Mouse (Mus musculus) embryo, embryonic 10 days (tissue): ENCODE measurements at regions not wholly inside any gene's neighbourhood (a gene's known extent, or its start where the extent isn't known, plus 50 kb on each side); places are given as distances from the start of the nearest gene placed in this dataset.
"Not testable (repeated sequence)": the region's sequence is repeated elsewhere in the genome, so short reads cannot be mapped to it uniquely, and the experiment has no call there.

ENCODE experiments used
- DNase-seq: peaks from one replicate; pipeline ENCODE4 v3.0.0-alpha.2; 2015; ENCODE audit warnings: low spot score

DNA sequence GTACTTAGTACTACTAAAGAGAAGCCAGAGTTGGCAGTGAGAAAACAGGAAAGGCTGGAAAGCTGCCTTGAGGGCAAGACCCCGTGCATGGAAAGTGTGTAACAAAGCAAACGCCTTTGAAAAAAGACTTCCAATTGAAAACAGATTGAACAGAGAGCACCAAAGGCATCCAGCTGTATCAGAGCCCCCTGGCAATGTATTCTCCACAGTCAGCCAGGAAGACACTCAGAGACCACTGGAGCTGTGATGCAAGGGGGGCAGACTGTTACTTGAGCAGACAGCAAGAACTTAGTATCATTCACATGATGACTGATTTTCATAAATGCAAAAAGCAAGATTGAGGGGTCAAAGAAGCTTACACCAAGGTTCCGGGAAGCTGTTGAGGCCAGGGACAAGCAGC is 146.2 kb upstream of the Hes1 start:
- DNase-seq: peak; percentile 29

DNA sequence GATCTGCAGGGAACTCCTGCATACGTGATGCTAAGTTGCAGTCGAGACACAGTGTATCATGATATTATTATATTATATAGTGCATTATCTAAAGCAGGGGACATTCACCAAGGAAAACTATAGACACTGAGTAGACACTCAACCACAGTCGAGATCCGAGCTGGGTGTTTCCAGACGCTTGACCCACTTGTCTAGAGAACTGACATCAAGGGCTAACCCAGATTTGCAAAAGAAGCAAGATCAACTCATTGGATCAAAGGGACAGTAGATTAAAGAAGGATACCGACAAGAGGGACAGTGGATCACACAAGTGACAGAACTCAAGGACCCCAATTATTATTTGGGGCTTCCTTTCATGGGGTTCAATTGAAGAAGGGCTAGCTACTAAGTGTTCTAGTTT is 145.8 kb upstream of the Hes1 start:
- DNase-seq: no peak

DNA sequence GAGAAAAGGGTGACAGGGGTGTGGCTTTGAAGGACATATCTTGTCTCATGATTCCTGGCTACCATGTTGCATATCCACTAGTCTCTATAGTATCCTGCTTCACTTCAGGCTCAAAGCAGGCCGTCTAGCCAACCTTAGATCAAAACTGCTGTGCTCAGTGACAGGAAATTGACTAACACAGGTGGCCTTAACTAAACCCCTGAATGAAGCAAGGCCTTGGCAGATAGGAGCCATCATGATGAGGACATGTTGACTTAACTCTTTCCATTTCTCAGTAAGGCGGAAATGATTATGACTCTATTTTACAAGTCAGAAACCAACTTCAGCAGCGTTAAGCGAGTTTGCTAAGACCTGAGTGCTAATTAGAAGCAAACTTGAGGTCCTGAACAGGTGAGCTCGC is 143.2 kb upstream of the Hes1 start:
- no peak for DNase-seq

DNA sequence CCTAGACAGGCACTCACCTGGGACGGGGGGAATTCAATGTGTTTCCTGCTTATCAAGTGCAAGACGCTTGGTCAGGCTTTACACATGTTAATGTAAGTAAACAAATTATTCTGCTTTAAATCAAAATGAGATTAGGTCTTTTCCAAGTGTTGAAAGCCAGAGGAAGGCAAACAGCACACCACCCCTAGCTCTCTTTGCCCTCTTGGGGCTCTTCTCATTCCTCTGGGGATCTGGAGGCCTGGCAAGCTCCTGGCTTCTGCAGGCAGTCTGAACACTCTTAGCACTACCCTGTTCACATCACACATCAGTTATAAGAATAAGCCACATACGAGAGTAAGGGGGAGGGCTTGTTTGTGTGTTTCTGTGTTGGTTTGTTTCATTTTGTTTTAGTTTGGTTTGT is 142.8 kb upstream of the Hes1 start:
- DNase-seq: no peak

DNA sequence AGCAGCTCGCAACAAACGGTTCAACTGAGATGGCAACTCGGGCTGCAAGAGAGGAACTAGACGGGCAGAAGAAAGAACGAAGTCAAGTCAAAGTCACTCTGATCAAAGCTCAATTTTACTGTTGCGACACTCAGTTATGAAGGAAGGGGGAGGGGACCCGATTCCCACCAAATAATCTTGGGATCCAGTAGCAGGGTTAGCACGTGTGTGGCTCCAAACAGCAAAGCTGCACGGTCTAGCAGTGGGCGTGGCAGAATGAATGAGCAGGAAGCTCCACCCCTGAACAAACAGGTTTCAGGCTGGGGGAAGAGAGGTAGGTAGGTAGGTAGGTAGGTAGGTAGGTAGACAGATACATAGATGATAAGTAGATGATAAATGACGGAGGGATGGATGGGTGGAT is 136.9 kb upstream of the Hes1 start:
- not testable (repeated sequence) for DNase-seq

DNA sequence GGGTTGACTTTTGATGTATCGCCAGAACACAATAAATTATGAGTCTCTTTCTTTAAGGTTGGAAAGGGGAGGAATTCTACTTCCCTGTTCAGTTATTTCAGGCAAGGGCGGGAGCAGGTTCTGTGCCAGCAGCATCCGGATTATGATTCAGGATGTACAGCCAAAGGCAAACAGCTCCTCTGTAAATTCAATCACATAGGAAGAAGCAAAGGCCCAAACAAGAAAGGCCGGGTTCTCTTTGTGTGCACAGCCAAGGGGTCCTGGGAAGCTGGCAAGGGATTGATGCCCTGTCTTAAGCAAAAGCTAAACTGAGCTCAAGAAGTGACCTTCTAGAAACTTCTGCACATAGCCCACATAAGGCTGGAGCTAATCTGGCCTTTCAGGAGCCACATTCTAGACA is 135.9 kb upstream of the Hes1 start:
- DNase-seq: no peak

DNA sequence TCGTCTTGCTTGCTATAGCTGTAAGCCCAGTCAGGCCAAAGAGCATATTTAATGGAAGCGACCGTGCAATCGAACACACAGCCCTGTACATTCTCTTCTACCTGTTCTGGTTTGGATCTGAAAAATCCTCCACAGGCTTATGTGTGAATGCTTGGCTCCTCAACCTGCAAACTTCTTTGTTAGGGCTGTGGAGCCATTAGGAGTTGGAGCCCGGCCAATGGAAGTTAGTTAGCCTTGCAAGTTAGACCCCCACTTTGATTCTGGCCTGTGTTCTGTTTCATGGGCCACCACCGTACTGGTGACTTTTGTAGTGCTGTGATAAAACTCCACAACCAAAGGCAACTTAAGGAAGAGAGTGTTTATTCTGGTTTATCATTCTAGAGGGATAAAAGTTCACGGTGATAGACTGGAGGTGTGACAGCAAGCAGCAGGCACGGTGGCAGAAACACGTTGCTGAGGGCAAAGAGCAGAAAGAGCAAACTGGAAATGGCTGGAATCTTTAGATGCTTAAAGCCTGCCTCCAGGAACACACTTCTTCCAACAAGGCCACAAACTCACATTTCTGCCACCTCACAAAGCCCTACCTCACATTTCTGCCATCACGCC is 132.3 kb upstream of the Hes1 start:
- DNase-seq: no peak

DNA sequence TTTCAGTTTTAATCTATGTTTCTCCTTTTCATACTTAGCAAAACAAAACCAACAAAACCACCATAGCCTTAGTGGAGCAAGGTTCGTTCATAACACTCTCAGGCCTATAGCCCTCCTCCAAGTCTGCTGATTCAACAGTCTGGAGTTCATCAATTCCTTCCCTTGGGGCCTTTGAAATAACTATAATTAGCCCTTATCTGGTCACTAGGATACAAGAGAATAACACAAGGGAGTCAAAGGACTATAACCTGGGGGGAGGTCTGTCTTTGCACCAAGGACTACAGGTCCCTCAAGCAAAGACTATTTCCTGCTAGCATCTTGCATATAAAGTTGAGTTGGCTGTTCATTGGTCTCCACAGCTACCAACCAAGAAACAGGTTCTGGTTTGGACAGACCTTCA is 129.5 kb upstream of the Hes1 start:
- no peak for DNase-seq

DNA sequence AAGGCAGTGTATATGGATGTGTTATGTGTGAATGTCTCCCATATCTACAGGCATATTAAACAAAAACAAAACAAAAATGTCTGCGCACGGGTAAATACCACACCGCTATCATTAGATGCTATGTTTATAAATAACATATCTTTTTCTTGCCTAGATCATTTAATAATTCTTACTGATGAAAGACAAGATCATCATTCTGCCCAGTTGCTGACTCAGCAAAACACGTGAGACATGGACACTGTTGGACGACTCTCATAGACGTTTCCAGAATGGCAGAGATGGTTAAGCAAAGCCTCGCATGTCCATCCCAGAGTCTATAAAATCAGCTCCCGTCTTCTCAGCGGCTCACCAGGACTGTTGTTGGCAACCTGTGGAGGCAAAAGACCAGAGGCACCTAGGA is 125.5 kb upstream of the Hes1 start:
- DNase-seq: no peak

DNA sequence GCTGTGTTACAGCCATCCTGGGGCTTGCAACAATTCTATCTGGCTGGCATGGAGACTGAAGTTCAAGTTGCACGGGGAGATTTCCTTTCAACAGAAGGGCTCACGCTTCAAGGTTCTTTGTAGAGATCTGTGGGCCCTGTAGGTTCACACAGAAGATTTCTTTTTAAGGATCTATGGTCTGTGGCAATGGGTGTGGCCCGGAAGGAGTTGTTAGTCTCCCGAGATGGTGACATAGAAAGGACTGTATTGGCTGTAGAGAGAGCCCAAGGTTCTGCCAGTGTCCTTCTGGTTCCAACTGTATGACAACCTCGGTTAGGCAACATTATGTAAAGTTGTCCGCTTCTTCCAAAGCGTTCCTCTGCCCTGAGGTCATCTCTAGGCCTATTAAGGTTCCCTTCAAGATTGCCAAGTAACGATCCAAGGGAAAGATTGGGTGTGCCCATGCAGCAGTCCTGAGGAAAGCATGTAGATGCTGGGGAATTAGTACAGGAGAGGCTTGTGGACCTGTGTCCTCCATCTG is 124.8 kb upstream of the Hes1 start:
- no peak for DNase-seq

DNA sequence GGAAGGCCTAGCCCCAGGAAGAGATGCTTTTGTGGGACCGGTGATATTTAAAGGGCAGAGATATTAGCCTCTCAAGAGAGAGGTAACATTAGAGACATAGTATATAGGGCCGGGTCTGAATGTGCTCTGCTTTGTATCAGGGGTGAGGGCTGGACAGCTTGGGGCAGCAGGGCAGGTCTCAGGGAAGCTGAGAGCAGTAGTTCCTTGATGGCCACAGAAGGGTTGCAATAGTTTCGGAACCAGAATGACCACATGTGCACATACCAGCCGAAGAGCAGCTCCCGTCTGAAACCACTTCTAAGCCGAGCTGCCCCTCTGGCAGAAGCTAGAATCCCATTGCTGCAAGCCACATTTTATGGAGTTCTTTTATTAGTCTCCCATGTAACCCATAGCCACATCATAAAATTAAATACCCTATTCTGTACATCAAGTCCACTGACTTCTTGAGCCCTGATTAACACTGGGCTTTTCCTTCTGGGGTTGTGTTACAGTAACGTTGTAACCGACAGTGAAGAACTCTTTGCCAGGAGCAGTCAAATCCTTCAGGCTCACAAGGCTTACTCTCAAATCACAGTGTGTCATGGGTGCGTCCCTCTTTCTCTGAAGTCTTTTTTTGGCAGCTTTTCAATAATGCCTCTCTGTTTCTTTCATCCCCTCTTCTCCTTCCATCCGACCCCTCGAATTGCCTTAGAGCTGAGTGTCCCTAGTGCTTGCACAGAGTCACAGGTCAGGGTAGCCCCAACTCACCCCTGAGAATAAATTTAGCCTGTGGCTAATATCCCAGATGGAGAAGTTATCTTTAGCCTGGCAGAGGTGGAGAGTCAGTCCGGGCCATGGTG is 124.1 kb upstream of the Hes1 start:
- no peak for DNase-seq

DNA sequence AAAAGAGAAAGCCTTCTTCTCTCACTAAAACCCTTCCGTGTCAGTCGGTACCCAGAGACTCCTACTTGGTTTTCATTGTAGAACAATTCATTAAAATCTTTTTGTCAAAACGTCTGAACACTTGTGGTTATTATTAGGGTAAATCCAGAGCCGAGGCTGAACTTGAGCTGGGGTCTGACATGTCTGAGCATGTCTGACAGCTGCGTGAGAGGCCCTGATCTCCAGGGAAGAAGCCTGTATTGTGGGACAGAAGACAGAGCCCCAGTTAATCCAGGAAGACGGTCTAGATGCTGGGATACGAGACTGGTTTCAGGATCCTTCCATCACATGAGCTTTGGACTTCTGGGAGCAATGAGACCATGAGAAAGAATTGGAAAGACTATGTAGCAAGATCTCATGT is 122.1 kb upstream of the Hes1 start:
- DNase-seq: no peak

DNA sequence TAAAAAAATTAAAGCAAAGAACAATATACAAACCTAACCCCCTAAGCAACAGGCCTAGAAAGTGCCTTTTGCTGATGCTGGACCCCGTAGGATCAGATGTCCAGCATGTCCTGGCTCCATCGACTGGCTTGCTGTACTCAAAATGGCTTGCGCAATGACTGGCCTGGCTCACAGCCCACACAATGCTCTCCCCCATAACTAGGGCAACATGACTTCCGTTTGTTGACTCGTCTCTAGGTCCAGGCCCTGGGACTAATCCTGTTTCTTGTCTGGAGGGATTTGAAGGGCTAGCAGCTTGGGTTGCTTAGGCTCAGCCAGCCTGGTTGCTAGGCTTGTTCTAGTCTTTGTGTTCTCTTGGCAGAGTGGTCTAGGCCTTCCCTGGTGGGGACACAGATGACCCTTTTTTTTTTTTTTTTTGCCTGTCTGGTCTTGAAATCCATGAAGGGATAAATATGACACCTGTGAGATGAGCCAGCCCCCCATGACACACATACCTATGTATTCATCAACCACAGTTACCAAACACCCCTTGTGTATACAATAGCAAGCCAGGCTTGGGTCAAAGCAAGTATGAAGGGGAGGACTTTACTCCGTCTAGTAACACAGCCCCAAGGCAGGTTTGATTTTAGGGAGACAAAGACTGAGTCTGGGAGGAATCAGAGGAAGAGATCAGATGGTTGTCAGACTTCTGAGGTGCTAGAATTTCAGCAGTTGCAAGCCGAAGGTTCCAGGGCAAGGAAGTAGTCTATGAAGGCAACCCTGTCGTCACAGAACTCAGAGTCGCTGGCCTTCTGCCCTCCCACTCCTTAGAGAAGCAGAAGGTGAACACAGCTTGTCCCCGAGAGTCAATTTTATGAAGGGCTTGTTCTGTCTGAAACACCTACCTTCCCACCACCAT is 120.0 kb upstream of the Hes1 start:
- no peak for DNase-seq

DNA sequence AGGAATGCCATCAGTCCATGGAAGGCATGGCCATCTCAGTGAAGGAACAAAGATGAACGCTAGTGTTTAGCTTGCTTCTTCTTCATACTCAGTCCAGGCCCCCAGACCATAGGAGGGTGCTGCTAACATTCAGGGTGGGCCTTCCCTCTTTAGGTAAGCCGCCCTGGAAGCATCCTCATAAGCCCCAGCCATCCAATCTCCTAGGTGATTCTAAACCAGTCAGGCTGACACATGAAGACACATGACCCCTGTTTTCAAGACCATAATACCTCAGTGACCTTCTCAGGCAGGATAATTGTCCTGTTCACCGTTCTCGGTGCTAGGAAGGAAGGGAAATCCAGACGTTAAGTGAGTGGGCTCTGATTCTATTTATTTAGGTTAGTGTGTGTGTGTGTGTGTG is 119.2 kb upstream of the Hes1 start:
- no peak for DNase-seq

DNA sequence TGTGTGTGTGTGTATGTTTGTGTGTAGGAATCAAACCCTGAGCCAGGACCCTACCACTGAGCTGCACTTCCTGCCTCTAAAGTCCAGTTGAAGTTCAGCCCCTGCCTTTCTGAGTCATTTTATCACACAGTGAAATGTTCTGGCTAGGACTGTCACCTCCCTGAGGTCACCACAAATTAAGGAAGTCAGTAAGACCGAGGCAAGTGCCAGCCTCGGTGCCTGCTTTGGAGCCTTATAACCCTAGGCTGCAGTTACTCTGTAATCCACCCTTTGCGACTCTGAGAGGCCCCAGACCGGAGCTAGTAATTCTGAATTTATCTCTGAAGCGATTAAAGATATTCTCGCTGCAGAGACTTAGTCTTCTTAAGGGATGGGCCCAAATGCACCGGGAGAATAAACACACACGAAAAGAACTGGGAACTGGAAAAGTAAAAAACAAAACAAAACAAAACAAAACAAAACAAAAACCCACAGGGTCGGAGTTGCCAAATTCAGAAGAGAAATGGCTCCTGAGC is 118.8 kb upstream of the Hes1 start:
- DNase-seq: peak; percentile 46

DNA sequence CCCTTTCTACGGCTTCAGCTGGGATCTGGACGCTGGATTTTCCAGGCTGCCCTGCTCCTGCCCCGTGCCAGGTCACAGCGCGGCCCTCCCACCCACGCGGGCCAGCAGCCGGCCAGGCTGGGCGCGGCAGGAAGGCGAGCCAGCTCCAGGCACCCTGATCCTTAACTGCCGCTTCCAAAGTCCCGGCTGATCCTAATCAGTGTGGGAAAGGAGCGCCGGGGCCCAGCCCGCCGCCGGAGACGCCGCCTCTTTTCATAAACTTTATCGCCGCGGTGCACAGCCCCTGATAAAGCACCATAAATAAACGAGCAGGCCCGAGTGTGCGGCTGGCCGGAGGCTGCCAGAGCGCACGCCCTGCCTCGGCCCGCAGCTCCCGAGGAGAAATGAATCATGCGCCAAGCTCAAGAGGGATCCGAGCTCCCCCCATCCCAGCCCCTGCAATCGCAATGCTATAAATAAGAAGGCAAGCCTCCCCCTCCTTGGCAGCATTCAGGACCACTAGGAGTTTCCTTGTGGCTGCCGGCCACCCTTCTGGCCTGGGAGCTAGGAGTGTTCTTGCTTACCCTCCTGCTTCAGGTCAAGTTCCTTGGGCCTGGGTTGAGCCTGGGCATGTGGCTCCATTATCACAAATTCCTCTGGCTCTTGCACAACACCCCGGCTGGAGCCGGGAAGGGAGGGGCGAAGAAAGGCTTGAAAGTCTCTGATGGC is 118.1 kb upstream of the Hes1 start:
- DNase-seq: peak; percentile 72

DNA sequence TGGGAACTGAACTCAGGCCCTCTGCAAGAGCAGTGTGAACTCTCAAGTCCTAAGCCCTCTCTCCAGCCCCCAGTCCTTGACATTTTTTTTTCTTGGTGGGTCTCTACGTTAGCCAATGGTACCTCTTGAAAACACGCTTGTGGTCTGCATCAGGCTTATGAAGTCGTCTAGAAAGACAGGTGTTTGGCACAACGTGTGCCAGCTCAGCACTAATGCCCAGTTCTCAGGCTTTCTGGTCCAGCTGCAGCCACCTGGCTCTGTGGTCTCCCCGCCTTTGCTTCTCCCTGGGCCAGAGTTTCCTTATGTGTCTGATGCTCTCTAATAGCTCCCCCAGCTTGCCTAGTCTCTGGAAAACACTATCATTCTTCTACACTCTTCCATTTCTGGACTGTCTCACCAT is 117.2 kb upstream of the Hes1 start:
- no peak for DNase-seq

DNA sequence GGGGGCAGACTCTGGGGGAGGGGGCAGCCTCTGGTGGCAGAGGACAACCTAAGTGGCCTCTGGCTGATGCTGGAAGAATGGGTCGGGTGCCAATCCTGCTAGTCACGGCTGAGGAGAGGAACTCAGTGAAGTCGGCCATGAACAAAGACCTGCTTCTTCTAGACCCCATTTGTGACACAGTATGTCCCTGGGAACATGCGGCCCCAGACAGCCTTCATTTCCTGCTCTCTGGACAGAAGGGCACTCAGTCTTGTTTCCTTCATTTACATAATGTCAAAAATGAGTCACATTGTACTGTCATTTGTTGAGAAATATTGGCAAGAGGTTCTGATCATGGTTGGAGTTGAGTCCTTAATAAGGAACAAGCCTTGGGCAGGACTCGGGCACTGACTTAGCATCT is 116.5 kb upstream of the Hes1 start:
- DNase-seq: no peak

DNA sequence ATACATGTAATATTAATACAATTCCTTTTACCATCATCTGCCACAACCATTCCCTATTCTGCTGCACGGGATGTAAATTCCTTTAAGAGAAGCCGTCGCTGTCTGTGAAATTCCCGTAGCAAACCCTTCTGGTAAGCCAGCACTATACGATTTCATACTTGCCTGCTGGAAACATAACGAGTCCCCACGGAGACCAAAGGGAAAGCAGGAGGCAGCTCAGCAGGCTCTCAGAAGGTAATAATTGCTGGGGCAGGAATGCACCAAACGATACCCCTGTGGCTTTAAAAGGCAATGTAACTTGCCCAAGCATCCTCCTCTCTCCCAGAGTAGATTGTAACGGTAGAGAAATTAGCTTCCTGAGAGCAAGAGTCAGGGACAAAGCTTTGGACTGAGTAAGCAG is 114.0 kb upstream of the Hes1 start:
- no peak for DNase-seq

DNA sequence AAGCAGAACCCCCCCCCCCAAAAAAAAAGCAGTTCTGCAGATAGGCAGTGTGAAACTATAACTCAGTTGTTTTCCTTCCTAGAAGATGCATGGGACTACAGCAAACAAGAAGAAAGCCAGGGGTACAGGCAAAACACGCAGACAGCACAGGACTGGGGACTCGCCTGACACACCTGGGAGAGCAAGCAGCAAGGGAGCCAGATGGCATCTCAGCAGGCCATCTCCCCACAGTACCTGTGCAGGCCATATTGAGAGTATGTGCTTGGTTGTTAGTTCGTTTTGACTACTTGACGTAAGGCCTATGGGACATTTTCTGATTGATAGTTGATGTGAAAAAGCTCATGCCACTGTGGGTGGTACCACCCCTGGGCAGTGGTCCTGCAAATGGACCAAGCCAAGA is 113.4 kb upstream of the Hes1 start:
- no peak for DNase-seq

DNA sequence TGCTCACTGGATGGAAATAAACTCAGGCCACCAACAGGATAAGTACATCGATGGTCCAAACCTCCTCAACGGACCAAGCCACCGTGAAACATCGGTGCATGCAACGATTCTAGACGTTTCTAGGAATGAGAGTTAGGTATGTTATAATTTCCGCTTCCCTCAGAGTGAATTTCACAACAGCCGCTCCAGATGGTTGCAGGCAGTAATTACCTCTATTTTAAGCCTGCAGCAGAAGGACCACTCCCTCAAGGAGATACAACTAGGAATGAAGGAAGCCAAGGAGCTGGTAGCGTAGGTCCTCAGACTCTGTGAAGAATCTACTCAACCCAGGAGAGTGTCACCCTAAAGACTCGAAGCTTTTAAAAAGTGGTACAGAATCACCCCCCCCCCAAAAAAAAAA is 109.5 kb upstream of the Hes1 start:
- DNase-seq: no peak

DNA sequence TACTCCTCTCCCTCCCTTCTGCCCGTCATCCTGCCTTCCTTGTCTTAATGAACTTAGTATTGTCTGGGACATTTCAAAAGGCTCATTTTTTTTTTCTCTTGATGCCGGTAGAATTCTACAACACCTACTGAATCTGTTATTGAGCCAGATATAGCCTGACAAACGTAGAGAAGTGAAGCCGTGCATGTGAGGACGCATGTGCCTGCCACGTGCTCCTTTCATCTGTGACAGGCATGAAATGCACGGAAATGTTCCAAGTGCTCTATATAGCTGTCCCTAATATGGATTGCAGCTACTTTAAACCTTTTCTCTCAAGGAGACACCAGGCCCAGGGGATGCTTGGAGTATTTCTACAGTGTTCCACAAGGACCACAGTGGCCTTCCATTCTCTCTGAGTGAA is 107.3 kb upstream of the Hes1 start:
- DNase-seq: no peak
